Mouse (Mus musculus): ENCODE measurements around the gene Shh. TPM values are rescaled to one million over a fixed set of nuclear protein-coding genes. Genes with fewer than 3 reads are reported as not detected.

The Shh gene
- total and polyA plus RNA-seq, 3 experiments, result not detected

GRCm38 (mm10) chr5:28454546-28454945 lies 12.5 kb downstream of the Shh start:
- H3K4me2 ChIP-seq (ENCODE audit: insufficient read depth, low read depth, poor library complexity, severe bottlenecking), result no peak overlapping the region
- no peaks in the 10 kb centered on the region for H3K79me2 ChIP-seq (replicated peaks; ENCODE audit: control insufficient read depth, extremely low read depth, insufficient read depth, poor library complexity, severe bottlenecking)
- no peaks in the 10 kb centered on the region for H3K27me3 ChIP-seq (replicated peaks)
- no peak overlapping the region for H3K4me3 ChIP-seq (replicated peaks in 1 of 3; ENCODE audit: low read depth in 2 of 3, low read length in 2 of 3, poor library complexity in 1 of 3)
- H3K9me3 ChIP-seq (replicated peaks; ENCODE audit: low read length), result peaks cover 12% of the 10 kb centered on the region
- no peaks in the 10 kb centered on the region for H3K4me1 ChIP-seq (ENCODE audit: control insufficient read depth in 1 of 2, insufficient read depth in 2 of 2)
- no peak overlapping the region for H3K27ac ChIP-seq (ENCODE audit: insufficient read depth, low read depth)
- TF ChIP-seq ZNF384 (IDR thresholded peaks at IDR 0.05; ENCODE audit: low read depth, low read length) (no peak), CTCF (conservative IDR thresholded peaks at IDR 0.05 in 1 of 2, IDR thresholded peaks at IDR 0.05 in 1 of 2; ENCODE audit: low read depth in 2 of 2, low read length in 2 of 2) (no peak), TCF12 (IDR thresholded peaks at IDR 0.05; ENCODE audit: low read depth, low read length) (no peak), HCFC1 (IDR thresholded peaks at IDR 0.05; ENCODE audit: low read depth, low read length) (no peak), ZKSCAN1 (IDR thresholded peaks at IDR 0.05; ENCODE audit: borderline replicate concordance, low read depth, low read length) (no peak), ETS1 (conservative IDR thresholded peaks at IDR 0.05; ENCODE audit: low read depth, low read length) (no peak), MAZ (IDR thresholded peaks at IDR 0.05; ENCODE audit: low read depth, low read length) (no peak), TBP (conservative IDR thresholded peaks at IDR 0.05; ENCODE audit: low read depth, low read length) (no peak), POLR2AphosphoS2 (IDR thresholded peaks at IDR 0.05; ENCODE audit: low read depth, low read length) (no peak), RAD21 (IDR thresholded peaks at IDR 0.05; ENCODE audit: low read depth, low read length) (no peak), ELF1 (IDR thresholded peaks at IDR 0.05; ENCODE audit: low read depth, low read length) (no peak), MAFK (IDR thresholded peaks at IDR 0.05; ENCODE audit: insufficient replicate concordance, low read length) (no peak), CHD1 (IDR thresholded peaks at IDR 0.05; ENCODE audit: low read depth, low read length) (no peak), MXI1 (IDR thresholded peaks at IDR 0.05; ENCODE audit: low read depth, low read length) (no peak), ZMIZ1 (IDR thresholded peaks at IDR 0.05; ENCODE audit: low read depth, low read length) (no peak), USF1 (IDR thresholded peaks at IDR 0.05; ENCODE audit: low read depth, low read length) (no peak), KAT2A (IDR thresholded peaks at IDR 0.05; ENCODE audit: insufficient replicate concordance, low read length) (no peak), RCOR1 (conservative IDR thresholded peaks at IDR 0.05; ENCODE audit: low read depth, low read length) (no peak), JUND (conservative IDR thresholded peaks at IDR 0.05; ENCODE audit: low read depth, low read length) (no peak), CHD2 (IDR thresholded peaks at IDR 0.05; ENCODE audit: low read length) (no peak)
- dilution Hi-C loops (cut with MboI; ENCODE audit: extremely low pct_ligation_motif_present, extremely low pct_unique_long_range_greater_than_20kb, low sequenced_read_pairs), result no loop called here
- H3K36me3 ChIP-seq (replicated peaks in 1 of 2; ENCODE audit: control insufficient read depth in 1 of 2, insufficient read depth in 1 of 2, low read length in 1 of 2), result no peaks in the 10 kb centered on the region
- in situ Hi-C loops (cut with MboI; ENCODE audit: low pct_ligation_motif_present, low pct_unique_long_range_greater_than_20kb, low sequenced_read_pairs), result loop anchor here (25.0 kb wide), 2 partner anchors 583 to 833 kb away; no protein-coding TSS in a partner anchor
- H3K9ac ChIP-seq (ENCODE audit: insufficient read depth, low read depth), result no peak overlapping the region
- no peak for DNase-seq (ENCODE audit: extremely low read depth)

- no peak overlapping the region for H3K4me3 ChIP-seq (replicated peaks in 1 of 3; ENCODE audit: low read depth in 2 of 3, low read length in 2 of 3, poor library complexity in 1 of 3)
- H3K9me3 ChIP-seq (replicated peaks; ENCODE audit: low read length), result peaks cover 8% of the 10 kb centered on the region
- no peak for TF ChIP-seq JUND (conservative IDR thresholded peaks at IDR 0.05; ENCODE audit: low read depth, low read length)
- no peak for TF ChIP-seq NRF1 (IDR thresholded peaks at IDR 0.05; ENCODE audit: low read depth, low read length)
- TF ChIP-seq USF1 (IDR thresholded peaks at IDR 0.05; ENCODE audit: low read depth, low read length), result no peak
- TF ChIP-seq UBTF (IDR thresholded peaks at IDR 0.05; ENCODE audit: low read depth, low read length), result no peak
- no peak for TF ChIP-seq TCF12 (IDR thresholded peaks at IDR 0.05; ENCODE audit: low read depth, low read length)
- TF ChIP-seq CHD1 (IDR thresholded peaks at IDR 0.05; ENCODE audit: low read depth, low read length), result no peak
- TF ChIP-seq KAT2A (IDR thresholded peaks at IDR 0.05; ENCODE audit: insufficient replicate concordance, low read length), result no peak
- TF ChIP-seq MYC (IDR thresholded peaks at IDR 0.05; ENCODE audit: low read depth, low read length), result no peak
- no peak for TF ChIP-seq MAFK (IDR thresholded peaks at IDR 0.05; ENCODE audit: insufficient replicate concordance, low read length)
- no peak for TF ChIP-seq SMC3 (IDR thresholded peaks at IDR 0.05; ENCODE audit: low read depth, low read length)
- no peak for TF ChIP-seq POLR2A (IDR thresholded peaks at IDR 0.05; ENCODE audit: low read depth, low read length)
- TF ChIP-seq NELFE (IDR thresholded peaks at IDR 0.05; ENCODE audit: low read depth, low read length), result no peak
- no peak for TF ChIP-seq USF2 (conservative IDR thresholded peaks at IDR 0.05; ENCODE audit: low read depth, low read length)
- TF ChIP-seq POLR2AphosphoS2 (IDR thresholded peaks at IDR 0.05; ENCODE audit: low read depth, low read length), result no peak
- TF ChIP-seq MXI1 (IDR thresholded peaks at IDR 0.05; ENCODE audit: low read depth, low read length), result no peak
- no peak overlapping the region for H3K27ac ChIP-seq (ENCODE audit: insufficient read depth, low read depth)
- H3K36me3 ChIP-seq (replicated peaks in 1 of 2; ENCODE audit: control insufficient read depth in 1 of 2, insufficient read depth in 1 of 2, low read length in 1 of 2), result no peaks in the 10 kb centered on the region
- in situ Hi-C loops (cut with MboI; ENCODE audit: low pct_ligation_motif_present, low pct_unique_long_range_greater_than_20kb, low sequenced_read_pairs) (loop anchor here (25.0 kb wide), 2 partner anchors 584 to 834 kb away; no protein-coding TSS in a partner anchor), dilution Hi-C loops (cut with MboI; ENCODE audit: extremely low pct_ligation_motif_present, extremely low pct_unique_long_range_greater_than_20kb, low sequenced_read_pairs) (no loop called here)
- no peak overlapping the region for H3K4me2 ChIP-seq (ENCODE audit: insufficient read depth, low read depth, poor library complexity, severe bottlenecking)
- H3K9ac ChIP-seq (ENCODE audit: insufficient read depth, low read depth), result no peak overlapping the region
- no peaks in the 10 kb centered on the region for H3K4me1 ChIP-seq (ENCODE audit: control insufficient read depth in 1 of 2, insufficient read depth in 2 of 2)
- no peaks in the 10 kb centered on the region for H3K27me3 ChIP-seq (replicated peaks)
- no peaks in the 10 kb centered on the region for H3K79me2 ChIP-seq (replicated peaks; ENCODE audit: control insufficient read depth, extremely low read depth, insufficient read depth, poor library complexity, severe bottlenecking)
- DNase-seq (ENCODE audit: extremely low read depth), result no peak
Measured at GRCm38 (mm10) chr5:28453523-28453922, 13.5 kb downstream of the Shh start.

Data from CH12.LX (cell line).